Mouse (Mus musculus) myocyte (in vitro differentiated cells): ENCODE results near the gene Kcnmb4. TPM values are rescaled to one million over a fixed set of nuclear protein-coding genes. Genes with fewer than 3 reads are reported as not detected.

Source experiments
- H3K27me3 ChIP-seq: one replicate; pipeline ENCODE4 v1.6.1; 2011; ENCODE audit not compliant: control insufficient read depth, insufficient read depth, insufficient read length
- H3K36me3 ChIP-seq: one replicate; pipeline ENCODE4 v1.6.1; 2011; ENCODE audit not compliant: control insufficient read depth, insufficient read depth
- H3K4me2 ChIP-seq: one replicate; pipeline ENCODE4 v1.6.1; 2011; ENCODE audit warnings: low read depth, control low read depth
- H3K4me3 ChIP-seq: one replicate; pipeline ENCODE4 v1.5.1; 2011; ENCODE audit warnings: mild to moderate bottlenecking, control low read depth, moderate library complexity
- H3K79me2 ChIP-seq: one replicate; pipeline ENCODE4 v1.6.1; 2011; ENCODE audit not compliant: control insufficient read depth, insufficient read depth
- H3ac ChIP-seq: one replicate; pipeline ENCODE4 v1.6.1; 2011; ENCODE audit not compliant: control insufficient read depth, insufficient read length
- CEBPB ChIP-seq: IDR thresholded peaks from 2 replicates; pipeline ENCODE4 v1.6.1; 2011; ENCODE audit warnings: mild to moderate bottlenecking, moderate library complexity; ENCODE audit not compliant: poor library complexity, insufficient read depth, severe bottlenecking
- E2F4 ChIP-seq: IDR thresholded peaks from one replicate; pipeline ENCODE4 v1.6.1; 2011; ENCODE audit warnings: mild to moderate bottlenecking, control low read depth, moderate library complexity; ENCODE audit not compliant: insufficient read depth
- MAX ChIP-seq: IDR thresholded peaks from one replicate; pipeline ENCODE4 v1.6.1; 2011; ENCODE audit warnings: low read depth, mild to moderate bottlenecking, control low read depth
- MYOD1 ChIP-seq, 3 experiments: IDR thresholded peaks; one replicate each; pipeline ENCODE4 v1.6.1; 2011; ENCODE audit warnings: control low read depth in 2 of 3, low read depth in 2 of 3, mild to moderate bottlenecking in 2 of 3, moderate library complexity in 1 of 3; ENCODE audit not compliant: insufficient read length in 2 of 3, control insufficient read depth in 1 of 3
- MYOG ChIP-seq, 3 experiments: IDR thresholded peaks; one replicate each; pipeline ENCODE4 v1.6.1; 2011; ENCODE audit warnings: control low read depth in 2 of 3, low read depth in 2 of 3, mild to moderate bottlenecking in 2 of 3; ENCODE audit not compliant: insufficient read length in 2 of 3, control insufficient read depth in 1 of 3, insufficient read depth in 1 of 3
- POLR2A ChIP-seq: IDR thresholded peaks from one replicate; pipeline ENCODE4 v1.6.1; 2011; ENCODE audit warnings: low read depth, mild to moderate bottlenecking, control low read depth, moderate library complexity; ENCODE audit not compliant: insufficient read length
- POLR2AphosphoS2 ChIP-seq: IDR thresholded peaks from one replicate; pipeline ENCODE4 v1.6.1; 2011; ENCODE audit warnings: low read depth, control low read depth; ENCODE audit not compliant: insufficient read length
- REST ChIP-seq: IDR thresholded peaks from one replicate; pipeline ENCODE4 v1.6.1; 2011; ENCODE audit warnings: mild to moderate bottlenecking, control low read depth, moderate library complexity; ENCODE audit not compliant: insufficient read depth, insufficient read length
- SRF ChIP-seq: IDR thresholded peaks from one replicate; pipeline ENCODE4 v1.6.1; 2011; ENCODE audit warnings: low read depth; ENCODE audit not compliant: control insufficient read depth, insufficient read length
- TCF12 ChIP-seq: IDR thresholded peaks from one replicate; pipeline ENCODE4 v1.6.1; 2011; ENCODE audit warnings: mild to moderate bottlenecking, control low read depth; ENCODE audit not compliant: poor library complexity, insufficient read depth, severe bottlenecking
- TCF3 ChIP-seq: IDR thresholded peaks from one replicate; pipeline ENCODE4 v1.6.1; 2011; ENCODE audit warnings: low read depth, control low read depth; ENCODE audit not compliant: insufficient read length
- USF1 ChIP-seq: IDR thresholded peaks from one replicate; pipeline ENCODE4 v1.6.1; 2011; ENCODE audit warnings: low read depth, mild to moderate bottlenecking, control low read depth, moderate library complexity
- polyA plus RNA-seq: library from polyadenylated mRNA; unstranded; fragments of >200 nt; fragmentation: generic; extraction: Trizol; gene quantifications from one replicate; pipeline ENCODE4 v1.2.1, GENCODE M21; 2012; ENCODE audit warnings: missing spikeins

Gene Kcnmb4
- polyA plus RNA-seq, 1 experiment = 2.1 TPM

GRCm38 (mm10) chr10:116444826-116445225 lies 28.9 kb downstream of the Kcnmb4 start:
- no peak overlapping the region for H3ac ChIP-seq
- no peaks in the 10 kb centered on the region for H3K79me2 ChIP-seq
- TF ChIP-seq MAX (no peak), POLR2A (no peak), E2F4 (no peak), REST (no peak), MYOD1 (IDR thresholded peaks at IDR 0.05; ENCODE audit: control insufficient read depth in 1 of 3, insufficient read length in 2 of 3, low read depth in 2 of 3) (no peak), CEBPB (no peak), USF1 (no peak), MYOG (IDR thresholded peaks at IDR 0.05; ENCODE audit: control insufficient read depth in 1 of 3, insufficient read depth in 1 of 3, insufficient read length in 2 of 3, low read depth in 2 of 3) (no peak), SRF (no peak), TCF3 (no peak)
- no peak overlapping the region for H3K4me2 ChIP-seq
- no peaks in the 10 kb centered on the region for H3K27me3 ChIP-seq
- H3K36me3 ChIP-seq = no peaks in the 10 kb centered on the region
- no peak overlapping the region for H3K4me3 ChIP-seq

- no peaks in the 10 kb centered on the region for H3K27me3 ChIP-seq
- TF ChIP-seq REST (no peak), TCF12 (no peak), E2F4 (no peak), USF1 (no peak), POLR2AphosphoS2 (no peak), SRF (no peak), MYOD1 (IDR thresholded peaks at IDR 0.05; ENCODE audit: control insufficient read depth in 1 of 3, insufficient read length in 2 of 3, low read depth in 2 of 3) (no peak), MYOG (IDR thresholded peaks at IDR 0.05; ENCODE audit: control insufficient read depth in 1 of 3, insufficient read depth in 1 of 3, insufficient read length in 2 of 3, low read depth in 2 of 3) (no peak), CEBPB (no peak), POLR2A (no peak)
Observed at GRCm38 (mm10) chr10:116444371-116444770, 29.3 kb downstream of the Kcnmb4 start.

GRCm38 (mm10) chr10:116440946-116441345 lies 32.7 kb downstream of the Kcnmb4 start:
- Histone ChIP-seq H3ac (no peak overlapping the region), H3K4me3 (no peak overlapping the region), H3K79me2 (no peaks in the 10 kb centered on the region), H3K4me2 (no peak overlapping the region), H3K27me3 (no peaks in the 10 kb centered on the region), H3K36me3 (no peaks in the 10 kb centered on the region)
- TF ChIP-seq REST = no peak
- TF ChIP-seq POLR2AphosphoS2 = no peak
- no peak for TF ChIP-seq SRF
- no peak for TF ChIP-seq POLR2A
- no peak for TF ChIP-seq USF1
- no peak for TF ChIP-seq MYOG (IDR thresholded peaks at IDR 0.05; ENCODE audit: control insufficient read depth in 1 of 3, insufficient read depth in 1 of 3, insufficient read length in 2 of 3, low read depth in 2 of 3)
- no peak for TF ChIP-seq E2F4
- TF ChIP-seq TCF3 = no peak
- TF ChIP-seq CEBPB = no peak
- TF ChIP-seq TCF12 = no peak
- TF ChIP-seq MYOD1 (IDR thresholded peaks at IDR 0.05; ENCODE audit: control insufficient read depth in 1 of 3, insufficient read length in 2 of 3, low read depth in 2 of 3) = no peak

More at GRCm38 (mm10) chr10:116444371-116444770, 29.3 kb downstream of the Kcnmb4 start:
- Histone ChIP-seq H3ac (no peak overlapping the region), H3K36me3 (no peaks in the 10 kb centered on the region), H3K79me2 (no peaks in the 10 kb centered on the region), H3K4me3 (no peak overlapping the region), H3K4me2 (no peak overlapping the region)

- Histone ChIP-seq H3K27me3 (no peaks in the 10 kb centered on the region), H3K4me2 (no peak overlapping the region), H3K36me3 (no peaks in the 10 kb centered on the region), H3K79me2 (no peaks in the 10 kb centered on the region), H3ac (no peak overlapping the region), H3K4me3 (no peak overlapping the region)
- TF ChIP-seq POLR2AphosphoS2 = no peak
- TF ChIP-seq POLR2A = no peak
- TF ChIP-seq MAX = no peak
- no peak for TF ChIP-seq TCF3
- no peak for TF ChIP-seq TCF12
- TF ChIP-seq E2F4 = no peak
- TF ChIP-seq USF1 = no peak
- TF ChIP-seq CEBPB = no peak
- TF ChIP-seq SRF = no peak
- no peak for TF ChIP-seq MYOG (IDR thresholded peaks at IDR 0.05; ENCODE audit: control insufficient read depth in 1 of 3, insufficient read depth in 1 of 3, insufficient read length in 2 of 3, low read depth in 2 of 3)
- TF ChIP-seq MYOD1 (IDR thresholded peaks at IDR 0.05; ENCODE audit: control insufficient read depth in 1 of 3, insufficient read length in 2 of 3, low read depth in 2 of 3) = no peak
- no peak for TF ChIP-seq REST
Observed at GRCm38 (mm10) chr10:116440088-116440487, 33.6 kb downstream of the Kcnmb4 start.

- H3K4me3 ChIP-seq = no peak overlapping the region
- H3K36me3 ChIP-seq = no peaks in the 10 kb centered on the region
- H3K79me2 ChIP-seq = no peaks in the 10 kb centered on the region
- no peak overlapping the region for H3ac ChIP-seq
- TF ChIP-seq SRF = no peak
- TF ChIP-seq USF1 = no peak
- TF ChIP-seq TCF3 = no peak
- no peak for TF ChIP-seq CEBPB
- no peak for TF ChIP-seq TCF12
- TF ChIP-seq POLR2AphosphoS2 = no peak
- no peak for TF ChIP-seq E2F4
- TF ChIP-seq MAX = no peak
- TF ChIP-seq REST = no peak
- TF ChIP-seq MYOG (IDR thresholded peaks at IDR 0.05; ENCODE audit: control insufficient read depth in 1 of 3, insufficient read depth in 1 of 3, insufficient read length in 2 of 3, low read depth in 2 of 3) = no peak
- no peak for TF ChIP-seq MYOD1 (IDR thresholded peaks at IDR 0.05; ENCODE audit: control insufficient read depth in 1 of 3, insufficient read length in 2 of 3, low read depth in 2 of 3)
- TF ChIP-seq POLR2A = no peak
- no peak overlapping the region for H3K4me2 ChIP-seq
- H3K27me3 ChIP-seq = no peaks in the 10 kb centered on the region
Observed at GRCm38 (mm10) chr10:116435455-116435854, 38.2 kb downstream of the Kcnmb4 start.
